Mouse (Mus musculus) G1E (cell line): ENCODE data around the gene Iqcf1. TPM values are rescaled to one million over a fixed set of nuclear protein-coding genes. Genes with fewer than 3 reads are reported as not detected.

Source experiments
- ATAC-seq: 2 replicates; pipeline ENCODE4 v1.8.0; 2016; ENCODE audit warnings: mild to moderate bottlenecking; ENCODE audit not compliant: insufficient number of reproducible peaks, poor library complexity, low FRiP score, severe bottlenecking; ENCODE audit errors: extremely low read depth
- DNase-seq: peaks from one replicate; pipeline ENCODE4 v3.0.0; 2012; ENCODE audit warnings: low spot score
- H3K27me3 ChIP-seq: 2 replicates; pipeline ENCODE4 v1.6.1; 2012; ENCODE audit warnings: mild to moderate bottlenecking, low read length, inconsistent platforms; ENCODE audit not compliant: insufficient read depth
- H3K36me3 ChIP-seq: replicated peaks from 2 replicates; pipeline ENCODE3; 2012; ENCODE audit warnings: mild to moderate bottlenecking, inconsistent platforms
- H3K4me1 ChIP-seq: 2 replicates; pipeline ENCODE4 v1.6.1; 2012; ENCODE audit warnings: low read depth, low read length, inconsistent platforms, mixed read lengths; ENCODE audit not compliant: insufficient read depth
- H3K4me3 ChIP-seq: 2 replicates; pipeline ENCODE4 v1.5.1; 2012; ENCODE audit warnings: low read depth, mild to moderate bottlenecking, inconsistent platforms, low read length, moderate library complexity, mixed read lengths
- H3K9me3 ChIP-seq: replicated peaks from 2 replicates; pipeline ENCODE4 v1.6.1; 2012; ENCODE audit warnings: inconsistent platforms
- CTCF ChIP-seq: IDR thresholded peaks from 2 replicates; pipeline ENCODE4 v1.5.1; 2012; ENCODE audit warnings: low read depth, low read length, inconsistent platforms, mixed read lengths
- GATA1 ChIP-seq: IDR thresholded peaks from 2 replicates; pipeline ENCODE4 v1.6.1; 2012; ENCODE audit warnings: borderline replicate concordance, low read length, inconsistent platforms, mixed read lengths
- GATA2 ChIP-seq: IDR thresholded peaks from 2 replicates; pipeline ENCODE4 v1.6.1; 2012; ENCODE audit warnings: low read depth, low read length, inconsistent platforms, borderline replicate concordance
- POLR2AphosphoS5 ChIP-seq: IDR thresholded peaks from 2 replicates; pipeline ENCODE4 v1.6.1; 2012; ENCODE audit warnings: low read depth, low read length, inconsistent platforms; ENCODE audit not compliant: insufficient replicate concordance
- TAL1 ChIP-seq: conservative IDR thresholded peaks from 2 replicates; pipeline ENCODE4 v1.6.1; 2012; ENCODE audit warnings: low read depth, low read length, inconsistent platforms, mixed read lengths
- polyA plus RNA-seq: library from polyadenylated mRNA; stranded (reverse); fragments of >175 nt; gene quantifications from 2 replicates; pipeline ENCODE4 v1.2.3, GENCODE M21; 2012
- total RNA-seq, 2 experiments: library from RNA; stranded (forward) in 1 of 2; stranded (reverse) in 1 of 2; fragments of 200-1000 nt in 1 of 2; fragments of >200 nt in 1 of 2; fragmentation: Nextera tagmentation in 1 of 2; gene quantifications; 2 replicates each; pipeline ENCODE4 v1.2.3; 2014 to 2017

The Iqcf1 gene
- total and polyA plus RNA-seq, 3 experiments, result not detected

- peaks cover 4% of the 10 kb centered on the region; the same call in 1 of the 2 replicates for H3K4me1 ChIP-seq
- no peaks in the 10 kb centered on the region for H3K36me3 ChIP-seq
- no peak for DNase-seq
- peaks cover 32% of the 10 kb centered on the region for H3K27me3 ChIP-seq
- H3K9me3 ChIP-seq, result peaks cover 12% of the 10 kb centered on the region
- ATAC-seq, result no peak
- TF ChIP-seq CTCF (no peak), POLR2AphosphoS5 (no peak), GATA2 (no peak), TAL1 (no peak), GATA1 (no peak)
- H3K4me3 ChIP-seq, result no peak overlapping the region; the same call in 1 of the 2 replicates
Observed at GRCm38 (mm10) chr9:106464751-106465541, 34.8 kb upstream of the Iqcf1 start.

DNA sequence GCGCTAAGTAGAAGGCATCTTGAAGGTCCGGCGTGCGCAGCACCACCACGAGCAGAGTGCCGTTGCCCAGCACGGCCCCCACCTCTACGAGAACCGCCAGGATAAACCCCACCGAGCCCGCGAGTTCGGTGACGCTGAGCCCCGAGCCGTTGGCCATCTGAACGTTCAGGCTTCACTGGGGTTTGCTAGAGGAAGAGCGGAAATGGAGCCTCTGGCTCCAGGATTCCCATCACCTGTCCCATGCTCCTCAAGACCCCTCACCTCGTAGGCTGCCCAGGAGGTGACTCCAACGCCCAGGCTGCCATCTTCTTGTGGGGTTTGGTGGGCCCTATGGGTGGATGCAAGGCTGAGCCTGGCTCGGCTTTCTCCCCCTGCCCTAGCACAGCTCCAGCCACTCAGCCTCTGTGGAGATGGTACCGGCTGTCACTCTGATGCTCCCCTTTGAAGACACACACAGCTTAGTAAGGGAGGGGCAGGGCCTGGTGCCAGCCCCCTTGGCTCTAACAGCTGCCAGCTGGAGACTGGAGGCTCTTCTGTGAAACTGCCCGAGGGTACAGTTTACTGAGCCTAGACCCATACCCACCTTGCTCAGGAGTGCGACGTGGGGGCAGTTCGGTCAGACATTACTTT is 34.1 kb upstream of the Iqcf1 start, which contains the start of gene Gpr62:
Gene Gpr62 (minus strand): TSS at position 368 of the 630 bp plus-strand sequence.
- H3K36me3 ChIP-seq, result no peaks in the 10 kb centered on the region
- H3K4me1 ChIP-seq, result peaks cover 4% of the 10 kb centered on the region; the same call in 1 of the 2 replicates
- H3K9me3 ChIP-seq, result peaks cover 12% of the 10 kb centered on the region
- no peak for TF ChIP-seq TAL1
- no peak for TF ChIP-seq GATA1
- no peak for TF ChIP-seq POLR2AphosphoS5
- TF ChIP-seq CTCF, result no peak
- no peak for TF ChIP-seq GATA2
- no peak for ATAC-seq
- DNase-seq, result no peak
- H3K27me3 ChIP-seq, result peaks cover 26% of the 10 kb centered on the region
- no peak within 1 kb of the TSS; the same call in 1 of the 2 replicates for H3K4me3 ChIP-seq

- H3K4me3 ChIP-seq, result no peak overlapping the region
- TF ChIP-seq GATA2 (no peak), CTCF (no peak), GATA1 (no peak), TAL1 (no peak), POLR2AphosphoS5 (no peak)
- H3K4me1 ChIP-seq, result peaks cover 4% of the 10 kb centered on the region; the same call in 1 of the 2 replicates
- DNase-seq, result no peak
- peaks cover 30% of the 10 kb centered on the region for H3K27me3 ChIP-seq
- no peak for ATAC-seq
- H3K36me3 ChIP-seq, result no peaks in the 10 kb centered on the region
- H3K9me3 ChIP-seq, result peaks cover 12% of the 10 kb centered on the region
Observed at GRCm38 (mm10) chr9:106466721-106467120, 33.0 kb upstream of the Iqcf1 start.

DNA sequence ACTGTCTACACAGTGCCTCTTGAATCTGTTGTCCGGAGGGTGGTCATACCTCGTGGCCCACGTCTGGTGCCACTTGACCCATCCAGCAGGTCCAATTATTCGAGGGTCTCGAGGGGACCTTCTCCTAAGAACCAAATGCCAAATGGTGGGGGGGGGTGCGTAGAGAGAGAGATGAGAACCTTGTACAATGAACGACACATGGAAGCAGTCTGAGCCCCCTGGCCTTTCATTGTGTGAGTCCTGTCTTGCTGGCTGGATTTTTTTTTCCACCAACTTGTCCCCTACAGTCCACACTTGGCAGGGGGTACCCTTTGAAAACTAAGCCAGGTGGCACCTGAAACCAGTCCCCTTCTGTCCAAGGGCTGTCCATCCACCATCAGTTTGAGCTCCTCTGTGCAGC is 32.0 kb upstream of the Iqcf1 start:
- ATAC-seq, result no peak
- H3K4me3 ChIP-seq, result no peak overlapping the region
- DNase-seq, result no peak
- TF ChIP-seq GATA1, result no peak
- TF ChIP-seq GATA2, result no peak
- no peak for TF ChIP-seq POLR2AphosphoS5
- no peak for TF ChIP-seq CTCF
- TF ChIP-seq TAL1, result no peak
- peaks cover 31% of the 10 kb centered on the region for H3K27me3 ChIP-seq
- peaks cover 9% of the 10 kb centered on the region; the same call in 1 of the 2 replicates for H3K4me1 ChIP-seq
- H3K9me3 ChIP-seq, result peaks cover 12% of the 10 kb centered on the region
- no peaks in the 10 kb centered on the region for H3K36me3 ChIP-seq

DNA sequence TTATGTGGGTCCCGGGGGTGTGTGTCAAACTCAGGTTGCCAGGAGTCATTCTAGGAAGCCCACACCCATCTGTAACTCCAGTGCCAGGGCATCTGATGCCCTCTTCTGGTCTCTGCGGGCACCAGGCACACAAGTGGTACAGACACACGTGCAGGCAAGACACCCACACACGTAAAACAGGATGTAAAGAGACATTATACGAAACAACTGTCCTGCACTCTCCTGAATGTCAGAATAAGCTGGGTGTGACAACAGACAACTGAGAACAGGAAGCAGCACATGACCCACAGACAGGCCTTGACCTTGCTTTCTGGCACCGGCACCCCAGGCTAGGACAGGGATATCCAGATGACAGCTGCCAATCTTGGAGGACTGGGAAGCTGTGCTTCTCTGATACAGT is 30.4 kb upstream of the Iqcf1 start:
- peaks cover 12% of the 10 kb centered on the region for H3K9me3 ChIP-seq
- H3K4me1 ChIP-seq, result peaks cover 18% of the 10 kb centered on the region
- no peak overlapping the region for H3K4me3 ChIP-seq
- peaks cover 36% of the 10 kb centered on the region for H3K27me3 ChIP-seq
- H3K36me3 ChIP-seq, result no peaks in the 10 kb centered on the region
- DNase-seq (no peak), ATAC-seq (no peak)
- TF ChIP-seq POLR2AphosphoS5 (no peak), CTCF (no peak), TAL1 (no peak), GATA2 (no peak), GATA1 (no peak)

DNA sequence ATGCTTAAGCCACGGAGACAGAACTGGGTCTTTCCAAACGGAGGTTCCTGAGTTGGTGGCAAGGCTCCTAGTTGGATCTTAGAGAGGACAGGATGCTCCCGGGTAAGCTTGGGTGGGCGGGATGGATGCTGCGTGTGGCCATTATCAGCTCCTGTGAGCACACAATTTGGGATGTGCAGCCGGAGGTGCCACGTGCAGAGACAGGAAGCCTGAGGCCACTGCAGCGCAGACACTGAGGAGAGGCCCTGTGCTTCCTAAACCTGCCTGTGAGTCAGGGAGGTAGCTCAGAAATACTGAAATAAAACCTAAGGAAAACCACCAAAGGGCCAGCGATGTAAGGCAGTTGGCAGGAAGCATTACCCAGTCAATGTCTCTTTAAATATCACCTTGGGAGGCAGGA is 30.0 kb upstream of the Iqcf1 start:
- peaks cover 22% of the 10 kb centered on the region for H3K4me1 ChIP-seq
- TF ChIP-seq GATA1 (no peak), GATA2 (no peak), CTCF (no peak), POLR2AphosphoS5 (no peak), TAL1 (no peak)
- H3K36me3 ChIP-seq, result no peaks in the 10 kb centered on the region
- H3K27me3 ChIP-seq, result peaks cover 36% of the 10 kb centered on the region
- DNase-seq (no peak), ATAC-seq (no peak)
- peaks cover 10% of the 10 kb centered on the region for H3K9me3 ChIP-seq
- no peak overlapping the region for H3K4me3 ChIP-seq
